Mouse (Mus musculus) C2C12 (cell line): ENCODE data around the gene Sult1a1.

Experiments used
- CTCF ChIP-seq: IDR thresholded peaks from one replicate; pipeline ENCODE4 v1.5.1; 2011; ENCODE audit not compliant: control insufficient read depth, insufficient read depth, insufficient read length
- FOSL1 ChIP-seq: IDR thresholded peaks from one replicate; pipeline ENCODE4 v1.8.0; 2011; ENCODE audit warnings: mild to moderate bottlenecking, low read length; ENCODE audit not compliant: poor library complexity, insufficient read depth, severe bottlenecking

- TF ChIP-seq CTCF (no peak), FOSL1 (no peak)
Measured at GRCm38 (mm10) chr7:126696303-126696702, 20.1 kb upstream of the Sult1a1 start.
